Comparison of ENCODE assay signal across 8 mouse cellular contexts in the genomic region with DNA sequence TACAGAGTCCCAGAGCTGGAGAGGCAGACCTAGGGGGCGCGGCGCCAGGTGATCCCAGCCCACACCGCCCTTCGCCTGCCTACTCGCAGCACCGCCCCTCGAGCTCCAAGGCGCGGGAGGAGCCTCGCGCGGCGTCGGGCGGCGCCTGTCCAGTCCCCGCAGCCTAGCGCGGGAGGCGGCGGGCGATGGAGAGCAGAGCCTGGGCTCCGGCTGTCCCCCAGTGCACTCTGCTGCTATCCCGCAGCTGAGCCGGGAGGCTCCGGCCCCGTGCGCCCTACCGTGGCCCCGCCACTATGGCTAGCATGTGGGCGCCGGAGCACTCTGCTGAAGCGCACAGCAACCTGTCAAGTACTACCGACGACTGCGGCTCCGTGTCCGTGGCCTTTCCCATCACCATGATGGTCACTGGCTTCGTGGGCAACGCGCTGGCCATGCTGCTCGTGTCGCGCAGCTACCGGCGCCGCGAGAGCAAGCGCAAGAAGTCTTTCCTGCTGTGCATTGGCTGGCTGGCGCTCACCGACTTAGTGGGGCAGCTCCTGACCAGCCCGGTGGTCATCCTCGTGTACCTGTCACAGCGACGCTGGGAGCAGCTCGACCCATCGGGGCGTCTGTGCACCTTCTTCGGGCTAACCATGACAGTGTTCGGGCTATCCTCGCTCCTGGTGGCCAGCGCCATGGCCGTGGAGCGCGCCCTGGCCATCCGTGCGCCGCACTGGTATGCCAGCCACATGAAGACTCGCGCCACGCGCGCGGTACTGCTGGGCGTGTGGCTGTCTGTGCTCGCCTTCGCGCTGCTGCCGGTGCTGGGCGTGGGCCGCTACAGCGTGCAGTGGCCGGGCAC. TPM values are rescaled to one million over a fixed set of nuclear protein-coding genes. Genes with fewer than 3 reads are reported as not detected.
DNase-seq lines count a peak whose midpoint lies in the region; ATAC-seq lines count a peak whose summit lies in the region.

A gene (plus strand): TSS at position 168 of the 841 bp plus-strand sequence.

- H3K36me3 ChIP-seq in forebrain, embryonic 13.5 days (ENCODE audit: poor library complexity, severe bottlenecking) = no peaks in the 10 kb centered on the region
- H3K36me3 ChIP-seq in intestine, embryonic 14.5 days (ENCODE audit: control insufficient read depth, insufficient read depth, low read length) = no peaks in the 10 kb centered on the region
- no peaks in the 10 kb centered on the region for H3K36me3 ChIP-seq in limb, embryonic 11.5 days (ENCODE audit: control insufficient read depth, insufficient read depth, low read length)
- no peaks in the 10 kb centered on the region for H3K36me3 ChIP-seq in midbrain, embryonic 14.5 days (ENCODE audit: control insufficient read depth, insufficient read depth, low read length)

- no peak within 1 kb of the TSS for H3K27ac ChIP-seq in forebrain, embryonic 13.5 days
- H3K27ac ChIP-seq in intestine, embryonic 14.5 days (ENCODE audit: low read depth) = no peak within 1 kb of the TSS
- no peak within 1 kb of the TSS for H3K27ac ChIP-seq in limb, embryonic 11.5 days (replicated peaks; ENCODE audit: low read depth, low read length)
- H3K27ac ChIP-seq in midbrain, embryonic 14.5 days (replicated peaks; ENCODE audit: low read depth, low read length) = no peak within 1 kb of the TSS

- no peaks in the 10 kb centered on the region for H3K9me3 ChIP-seq in forebrain, embryonic 13.5 days (replicated peaks)
- H3K9me3 ChIP-seq in intestine, embryonic 14.5 days (ENCODE audit: control insufficient read depth, low read length) = no peaks in the 10 kb centered on the region
- no peaks in the 10 kb centered on the region for H3K9me3 ChIP-seq in limb, embryonic 11.5 days (ENCODE audit: control insufficient read depth, low read length)
- H3K9me3 ChIP-seq in midbrain, embryonic 14.5 days (ENCODE audit: control insufficient read depth, low read length) = no peaks in the 10 kb centered on the region

- ATAC-seq in forebrain, embryonic 13.5 days = peak; percentile 80
- ATAC-seq in intestine, embryonic 14.5 days (replicated peaks; ENCODE audit: low FRiP score, low TSS enrichment, low read depth) = peak; percentile 75
- peak; percentile 46 for ATAC-seq in limb, embryonic 11.5 days (ENCODE audit: insufficient number of reproducible peaks, low FRiP score, low TSS enrichment, low read depth)
- peak; percentile 61 for ATAC-seq in midbrain, embryonic 14.5 days (ENCODE audit: low FRiP score, low TSS enrichment)

- under 1% methylated on average over 69 of the region's 84 CpGs for WGBS in forebrain, embryonic 13.5 days
- under 1% methylated on average over 83 of the region's 84 CpGs for WGBS in intestine, embryonic 14.5 days
- 2% methylated on average over 84 of the region's 84 CpGs for WGBS in limb, embryonic 11.5 days
- 1% methylated on average over 84 of the region's 84 CpGs for WGBS in midbrain, embryonic 14.5 days

- peaks cover 44% of the 10 kb centered on the region for H3K27me3 ChIP-seq in forebrain, embryonic 13.5 days
- H3K27me3 ChIP-seq in intestine, embryonic 14.5 days (replicated peaks; ENCODE audit: control insufficient read depth, insufficient read depth, low read length) = peaks cover 37% of the 10 kb centered on the region
- peaks cover 30% of the 10 kb centered on the region for H3K27me3 ChIP-seq in limb, embryonic 11.5 days (ENCODE audit: control insufficient read depth, insufficient read depth, low read length)
- peaks cover 30% of the 10 kb centered on the region for H3K27me3 ChIP-seq in midbrain, embryonic 14.5 days (ENCODE audit: control insufficient read depth, insufficient read depth, low read length)

- H3K4me3 ChIP-seq in forebrain, embryonic 13.5 days = peak within 1 kb of the TSS; percentile 49
- H3K4me3 ChIP-seq in intestine, embryonic 14.5 days (ENCODE audit: low read depth, low read length) = peak within 1 kb of the TSS; percentile 42
- peak within 1 kb of the TSS; percentile 36 for H3K4me3 ChIP-seq in limb, embryonic 11.5 days (ENCODE audit: low read depth, low read length)
- peak within 1 kb of the TSS; percentile 45 for H3K4me3 ChIP-seq in midbrain, embryonic 14.5 days (replicated peaks; ENCODE audit: low read depth, low read length)

- DNase-seq in gastrocnemius, postnatal 10 days = peak; percentile 17
- no peak for DNase-seq in gastrocnemius, postnatal 25 days
- peak; percentile 61 for DNase-seq in adrenal gland, postnatal 10 days
- DNase-seq in intestine, embryonic 14.5 days (ENCODE audit: low spot score) = peak; percentile 76
- DNase-seq in limb, embryonic 11.5 days (ENCODE audit: low spot score) = peak; percentile 65
- DNase-seq in midbrain, embryonic 14.5 days = peak; percentile 53
- peak; percentile 49 for DNase-seq in testis, postnatal 10 days (ENCODE audit: low spot score)

- H3K4me2 ChIP-seq in forebrain, embryonic 13.5 days = peak within 1 kb of the TSS; percentile 85
- peak within 1 kb of the TSS; percentile 79 for H3K4me2 ChIP-seq in intestine, embryonic 14.5 days (ENCODE audit: low read length)
- H3K4me2 ChIP-seq in limb, embryonic 11.5 days (ENCODE audit: low read depth, severe bottlenecking) = peak within 1 kb of the TSS; percentile 82
- peak within 1 kb of the TSS; percentile 81 for H3K4me2 ChIP-seq in midbrain, embryonic 14.5 days (ENCODE audit: low read length)

- H3K9ac ChIP-seq in forebrain, embryonic 13.5 days = peak within 1 kb of the TSS; percentile 50
- peak within 1 kb of the TSS; percentile 34 for H3K9ac ChIP-seq in intestine, embryonic 14.5 days (ENCODE audit: low read length)
- no peak within 1 kb of the TSS for H3K9ac ChIP-seq in limb, embryonic 11.5 days (ENCODE audit: low read length)
- peak within 1 kb of the TSS; percentile 26 for H3K9ac ChIP-seq in midbrain, embryonic 14.5 days (replicated peaks; ENCODE audit: low read length)

- peaks cover 13% of the 10 kb centered on the region for H3K4me1 ChIP-seq in forebrain, embryonic 13.5 days
- peaks cover 6% of the 10 kb centered on the region for H3K4me1 ChIP-seq in intestine, embryonic 14.5 days (replicated peaks; ENCODE audit: control insufficient read depth, insufficient read depth, low read length)
- peaks cover 6% of the 10 kb centered on the region; the same call in 1 of the 2 replicates for H3K4me1 ChIP-seq in limb, embryonic 11.5 days (ENCODE audit: control insufficient read depth, insufficient read depth, low read length)
- peaks cover 8% of the 10 kb centered on the region; the same call in 1 of the 2 replicates for H3K4me1 ChIP-seq in midbrain, embryonic 14.5 days (ENCODE audit: control insufficient read depth, insufficient read depth, low read length)

RNA-seq across cellular contexts. Expression of the gene that starts here (rescaled TPM):
- 1 to 10 TPM in 1 of 2 experiments, under 1 TPM in 1; 0.97 to 1.2 TPM for total RNA-seq in gastrocnemius, postnatal 10 days (2021)
- total RNA-seq in gastrocnemius, postnatal 25 days (2021) = 1 to 10 TPM in 1 of 2 experiments, under 1 TPM in 1; 0.31 to 2.7 TPM
- total RNA-seq in adrenal gland, postnatal 10 days (2021) = 1 to 10 TPM; 9.1 to 9.8 TPM
- 0.93 and 1.1 TPM in 2 replicates for polyA plus RNA-seq in forebrain, embryonic 13.5 days (2015; fragmentation: Nextera tagmentation; extraction: Ambion mirVana)
- polyA plus RNA-seq in intestine, embryonic 14.5 days (2014; fragmentation: Nextera tagmentation; extraction: Ambion mirVana) = 11.7 and 12.7 TPM in 2 replicates
- 0.95 and 1.3 TPM in 2 replicates for polyA plus RNA-seq in limb, embryonic 11.5 days (2014; fragmentation: Nextera tagmentation; extraction: Ambion mirVana)
- 2.0 and 2.6 TPM in 2 replicates for polyA plus RNA-seq in midbrain, embryonic 14.5 days (2014; fragmentation: Nextera tagmentation; extraction: Ambion mirVana)
